Mouse (Mus musculus) liver, embryonic 18 days (tissue): ENCODE results near the gene Lrrfip1. TPM values are rescaled to one million over a fixed set of nuclear protein-coding genes. Genes with fewer than 3 reads are reported as not detected.

ENCODE experiments used
- polyA plus RNA-seq: library from polyadenylated mRNA; depleted of rRNA; stranded (reverse); fragments of >200 nt; gene quantifications from 2 replicates; pipeline ENCODE4 v1.2.3, GENCODE M21; 2012; rRNA removed

Lrrfip1 gene
- polyA plus RNA-seq, result 17.7 and 20.2 TPM in 2 replicates

GRCm38 (mm10) chr1:90998268-90998890, at the start of gene Lrrfip1:
Lrrfip1 (plus strand) TSS chr1:90998737.

GRCm38 (mm10) chr1:90952808-90953207, 45.7 kb upstream of the Lrrfip1 start, which contains the start of gene Prlh:
Prlh (plus strand) TSS chr1:90953108.

GRCm38 (mm10) chr1:90969347-90969784, 29.2 kb upstream of the Lrrfip1 start, which contains the start of gene Rab17:
Rab17 (minus strand) TSS chr1:90969661.

GRCm38 (mm10) chr1:91144813-91145212, 146.3 kb downstream of the Lrrfip1 start, which contains the start of gene Rbm44:
Rbm44 (plus strand) TSS chr1:91145089.

Other genes with a start within 250 kb of the Lrrfip1 start
- gene Col6a3, start 154.8 kb upstream of the Lrrfip1 start, polyA plus RNA-seq, result 5.9 and 7.9 TPM in 2 replicates
- gene Mlph, start 83.7 kb upstream of the Lrrfip1 start, polyA plus RNA-seq, result 0.05 TPM in 2 replicates
- gene Prlh, start 45.6 kb upstream of the Lrrfip1 start, polyA plus RNA-seq, result not detected in 2 replicates
- 6.9 and 7.2 TPM in 2 replicates for gene Rab17, start 29.1 kb upstream of the Lrrfip1 start, polyA plus RNA-seq
- 0.37 and 0.56 TPM in 2 replicates for gene Rbm44, start 146.4 kb downstream of the Lrrfip1 start, polyA plus RNA-seq
- gene Ramp1, start 181.1 kb downstream of the Lrrfip1 start, polyA plus RNA-seq, result 5.0 and 5.6 TPM in 2 replicates